Mouse (Mus musculus): ENCODE data around the gene Cdyl2.

Cdyl2 gene

DNA sequence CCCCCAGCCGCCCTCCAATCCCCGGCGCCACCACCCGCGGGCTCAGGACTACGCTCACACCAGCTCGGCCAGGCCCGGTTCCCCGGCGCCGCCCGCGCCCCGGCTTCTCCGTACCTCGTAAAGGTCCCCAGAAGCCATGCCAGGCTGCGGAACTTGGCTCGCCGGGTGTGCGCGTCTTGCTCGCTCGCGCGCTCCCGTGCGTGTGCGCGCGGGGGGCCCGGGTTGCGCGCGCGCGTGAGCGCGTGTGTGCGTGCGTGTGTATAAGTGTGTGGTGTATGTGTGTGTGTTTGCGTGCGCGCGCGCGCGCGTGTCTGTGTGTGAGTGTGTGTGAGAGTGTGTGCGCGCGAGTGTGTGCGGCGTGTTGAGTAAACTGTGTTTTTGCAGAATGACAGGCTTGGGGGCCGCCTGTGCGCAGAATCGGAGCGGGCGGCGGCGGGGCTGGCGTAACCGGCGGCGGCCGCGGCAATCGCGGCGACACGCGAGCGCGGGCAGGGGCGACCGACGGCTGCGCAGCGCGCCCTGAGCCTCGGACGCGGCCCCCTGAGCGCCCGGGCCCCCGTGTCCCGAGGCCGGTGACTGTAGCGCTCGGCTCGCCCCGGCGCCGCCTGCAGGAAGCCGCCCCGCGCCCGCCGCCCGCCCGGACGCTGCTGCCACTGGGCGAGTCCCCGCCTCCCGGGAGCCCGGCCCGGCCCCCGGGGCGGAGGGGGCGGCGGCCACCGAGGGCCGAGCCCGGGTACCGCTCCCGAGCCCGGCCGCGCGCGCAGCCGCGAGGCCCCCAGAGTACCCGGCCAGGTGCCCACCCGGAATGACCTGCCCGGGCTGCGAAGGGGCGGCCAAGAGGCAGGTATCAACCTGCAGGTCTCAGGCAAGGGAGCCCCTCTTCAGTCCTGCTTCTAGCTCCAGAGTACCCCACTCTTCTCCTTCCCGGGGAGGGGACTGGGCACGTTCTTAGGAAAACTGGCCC lies at the start of gene Cdyl2:
TSS of gene Cdyl2 (minus strand) at position 308 of the 964 bp plus-strand sequence.
- DNase-seq (ENCODE audit: low spot score in 2 of 2) = peak; percentile 66 to 73

DNA sequence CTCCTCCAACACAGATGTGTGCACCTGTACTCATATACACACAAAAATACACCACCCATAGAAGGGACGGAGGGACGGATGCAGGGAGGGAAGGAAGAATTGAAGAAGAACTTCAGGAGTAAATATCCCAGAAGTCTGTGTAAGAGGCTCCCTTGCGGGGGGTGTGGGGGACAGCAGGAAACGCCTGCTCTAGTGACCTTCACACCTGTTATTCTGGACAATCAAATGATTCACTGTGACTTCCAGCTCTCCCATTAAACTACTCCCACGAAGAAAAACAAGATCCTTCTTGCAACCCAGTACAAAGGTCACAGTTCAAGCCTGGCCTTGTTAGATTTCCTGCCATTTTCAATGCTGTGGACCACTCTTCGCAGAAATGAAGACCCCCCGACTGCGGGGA lies 47.8 kb upstream of the Cdyl2 start:
- no peak for DNase-seq (ENCODE audit: low spot score in 2 of 2)

DNA sequence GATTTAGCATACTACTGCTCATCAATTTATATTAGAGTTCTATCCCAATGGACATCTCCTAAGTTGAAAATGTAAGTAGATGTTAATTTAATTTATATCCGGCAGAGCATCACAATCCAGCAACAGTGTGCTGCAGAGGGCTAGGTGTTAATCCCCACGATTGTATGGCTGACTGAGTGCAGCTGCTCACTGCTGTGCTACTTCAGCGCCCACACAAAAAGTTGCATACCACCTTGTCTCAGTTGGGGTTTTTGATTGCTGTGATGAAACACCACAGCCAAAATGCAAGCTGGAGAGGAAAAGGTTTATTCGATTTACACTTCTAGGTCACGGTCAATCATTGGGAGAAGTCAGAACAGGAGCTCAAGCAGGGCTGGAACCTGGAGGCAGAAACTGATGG lies 41.4 kb upstream of the Cdyl2 start:
- DNase-seq (ENCODE audit: low spot score in 2 of 2) = no peak

DNA sequence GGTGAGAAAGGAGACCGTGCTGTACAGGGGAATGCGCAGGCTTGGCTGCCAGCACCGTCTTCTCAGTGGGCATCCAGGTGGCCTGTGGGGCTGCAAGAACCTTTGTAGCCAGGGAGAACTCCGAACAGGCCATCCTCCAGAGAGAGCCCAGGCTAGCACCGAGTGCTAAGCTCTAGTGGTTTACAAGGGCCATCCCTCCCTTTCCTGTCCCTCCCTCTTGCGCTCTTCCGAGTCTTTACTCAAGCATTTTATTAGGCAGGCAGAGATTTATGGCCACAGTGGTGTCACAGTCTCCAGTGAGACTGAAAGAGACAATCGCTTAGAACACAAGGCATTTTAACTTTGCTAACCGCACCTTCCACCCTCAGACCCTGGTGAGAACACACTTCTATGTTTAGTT lies 39.9 kb upstream of the Cdyl2 start:
- DNase-seq (ENCODE audit: low spot score in 2 of 2) = no peak

- no peak for DNase-seq (ENCODE audit: low spot score in 2 of 2)
Measured at GRCm38 (mm10) chr8:116771797-116772343, 39.1 kb upstream of the Cdyl2 start.

DNA sequence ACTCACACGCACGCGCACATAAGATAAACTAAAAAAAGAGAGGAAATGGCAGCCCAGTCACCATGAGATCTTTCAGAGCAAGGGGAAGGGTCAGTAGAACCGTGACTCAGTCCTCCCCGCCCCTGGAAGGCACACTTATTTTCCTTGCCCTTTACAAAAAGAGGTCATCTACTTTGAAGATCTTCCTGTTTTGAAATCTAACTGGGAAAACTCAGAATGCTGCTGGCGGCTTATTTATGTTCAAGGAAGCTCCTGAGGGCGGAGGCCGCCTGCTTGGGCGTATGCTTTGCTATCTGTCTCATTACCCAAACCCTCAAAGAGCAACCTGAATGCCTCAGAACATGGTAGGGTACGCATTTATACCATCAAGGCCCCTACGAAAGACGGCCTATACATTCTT lies 38.0 kb upstream of the Cdyl2 start:
- DNase-seq (ENCODE audit: low spot score in 2 of 2) = no peak

DNA sequence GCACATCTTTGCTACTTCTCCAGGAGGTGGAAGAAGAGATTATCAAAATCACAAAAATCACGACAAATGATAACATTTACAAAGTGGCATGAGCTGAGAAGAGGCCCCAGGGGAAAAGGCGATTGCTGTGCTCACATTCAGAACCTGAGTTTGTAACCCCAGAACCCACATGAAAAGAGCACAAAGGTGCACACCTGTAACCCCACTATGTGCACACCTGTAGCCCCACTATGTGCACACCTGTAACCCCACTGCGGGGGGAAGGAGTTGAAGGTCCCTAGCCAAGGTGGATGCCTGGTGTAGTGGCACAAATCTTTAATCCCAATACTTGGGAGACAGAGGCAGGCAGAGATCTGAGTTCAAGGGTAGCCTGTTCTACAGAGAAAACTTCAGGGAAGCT lies 23.4 kb upstream of the Cdyl2 start:
- DNase-seq (ENCODE audit: low spot score in 2 of 2) = no peak

- peak in 1 of 2 experiments; percentile 17 for DNase-seq (ENCODE audit: low spot score in 2 of 2)
Measured at GRCm38 (mm10) chr8:116755557-116755956, 22.8 kb upstream of the Cdyl2 start.

GRCm38 (mm10) chr8:116740726-116741125 lies 7.9 kb upstream of the Cdyl2 start:
- DNase-seq (ENCODE audit: low spot score in 2 of 2) = no peak

GRCm38 (mm10) chr8:116735306-116735705 lies 2.5 kb upstream of the Cdyl2 start:
- DNase-seq (ENCODE audit: low spot score in 2 of 2) = no peak

DNA sequence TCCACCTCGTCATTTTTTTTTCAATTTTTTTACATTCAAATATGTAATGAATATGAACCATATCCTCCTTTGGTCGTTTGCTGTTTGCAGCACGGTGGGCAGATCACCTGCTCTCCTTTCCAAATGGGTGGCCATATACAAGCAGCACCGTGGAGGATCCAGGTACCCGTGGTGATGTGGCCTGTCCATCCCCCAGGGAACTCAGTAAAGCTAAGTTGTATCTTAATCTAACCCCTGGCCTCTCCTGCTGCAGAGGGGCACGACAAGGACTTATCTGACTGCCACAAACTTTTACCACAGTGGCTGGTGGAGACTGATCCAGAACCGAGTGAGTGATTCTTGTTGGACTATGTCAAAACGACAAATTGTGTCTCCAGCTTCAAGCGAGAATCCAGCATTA lies 1.4 kb upstream of the Cdyl2 start:
- DNase-seq (ENCODE audit: low spot score in 2 of 2) = no peak

GRCm38 (mm10) chr8:116733648-116734014 lies 840 bp upstream of the Cdyl2 start:
- DNase-seq (ENCODE audit: low spot score in 2 of 2) = no peak

DNA sequence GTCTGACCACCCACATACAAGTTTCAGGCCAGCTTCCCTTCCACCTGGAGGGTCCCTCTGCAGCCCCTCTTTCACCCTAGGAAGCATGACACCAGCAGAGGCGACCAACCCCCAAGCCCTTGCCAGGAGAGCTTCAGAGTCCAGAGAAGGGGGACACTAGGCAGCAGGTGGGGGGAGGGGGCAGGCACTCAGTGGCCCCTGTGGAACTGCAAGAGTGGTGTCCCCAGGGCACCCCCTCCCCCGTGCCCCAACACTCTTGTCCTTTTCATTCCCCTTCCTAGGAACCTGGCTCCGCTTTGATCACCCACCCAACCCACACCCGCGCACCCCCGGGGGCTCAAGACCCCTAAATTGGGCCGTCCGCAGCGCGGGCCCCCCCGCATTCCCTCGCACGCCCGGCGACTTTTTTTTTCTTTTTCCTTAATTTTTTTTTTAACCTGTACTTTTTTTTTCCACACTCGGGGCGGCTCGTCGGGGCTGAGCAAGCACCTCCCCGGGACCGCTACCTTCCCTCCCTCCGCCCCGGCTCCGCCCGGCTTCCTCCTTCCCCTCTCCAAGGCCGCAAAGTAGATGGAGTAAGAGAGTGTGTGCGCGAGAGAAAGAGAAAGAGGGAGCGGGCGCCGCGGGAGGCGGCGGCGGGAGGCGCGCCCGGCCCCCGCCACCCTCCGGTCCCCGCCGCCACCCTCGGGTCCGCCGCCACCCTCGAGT lies 661 bp downstream of the Cdyl2 start:
- DNase-seq (ENCODE audit: low spot score in 2 of 2) = peak in 1 of 2 experiments; percentile 47

DNA sequence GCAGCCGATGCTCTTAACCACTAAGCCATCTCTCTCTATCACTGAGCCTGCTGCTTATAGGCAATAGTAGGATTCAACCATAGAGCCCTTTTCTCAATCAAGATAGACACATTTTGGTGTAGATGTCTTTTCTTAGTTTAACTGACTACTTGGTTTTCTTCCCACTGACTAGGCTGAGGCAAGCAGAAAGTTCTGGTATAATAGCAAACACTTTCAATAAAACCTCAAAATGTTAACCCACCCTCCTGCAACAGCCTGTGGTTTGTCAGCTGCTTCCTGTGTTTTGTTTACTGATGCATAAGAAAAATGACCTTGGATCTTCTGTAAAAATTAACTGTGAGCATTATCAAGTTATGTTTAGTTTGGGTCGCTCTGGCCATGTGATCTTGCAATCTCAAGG lies 11.3 kb downstream of the Cdyl2 start:
- no peak for DNase-seq (ENCODE audit: low spot score in 2 of 2)

DNA sequence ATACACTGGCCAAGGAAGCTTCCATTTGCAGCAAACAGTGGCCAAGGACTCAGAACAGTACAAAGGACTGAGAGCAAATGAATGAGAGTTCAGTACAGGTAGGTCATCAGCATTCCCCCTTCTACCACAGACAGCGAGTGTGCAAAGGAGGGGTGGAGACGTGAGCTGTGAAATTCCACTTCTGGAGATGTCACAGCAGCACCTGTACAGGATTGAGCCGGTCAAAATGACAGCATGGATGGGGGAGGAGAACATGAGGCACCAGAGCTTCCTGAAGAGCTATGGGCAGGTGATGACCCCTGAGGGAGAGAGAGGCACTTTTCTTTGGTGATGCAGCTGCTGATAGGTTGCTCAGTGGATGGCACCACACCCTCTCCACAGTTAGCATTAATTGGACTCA lies 25.3 kb downstream of the Cdyl2 start:
- no peak for DNase-seq (ENCODE audit: low spot score in 2 of 2)

DNA sequence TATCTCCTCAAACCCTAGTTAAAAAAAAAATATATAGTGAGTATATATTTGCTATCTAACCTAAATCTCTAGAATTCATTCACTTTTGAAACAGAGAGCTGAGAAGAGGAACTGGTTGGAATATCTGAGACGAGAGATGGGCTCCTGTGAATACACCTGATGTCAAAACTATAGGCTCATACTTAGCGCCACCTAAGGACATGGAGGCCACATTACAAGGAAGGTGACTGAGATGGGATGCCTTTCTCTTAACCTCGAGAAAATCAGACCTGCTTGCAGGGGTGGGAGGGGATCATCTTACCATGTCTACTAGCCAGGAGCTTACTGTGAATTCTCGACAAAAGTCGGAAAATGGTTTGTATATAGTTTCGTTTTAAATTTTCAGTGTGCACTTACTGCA lies 30.3 kb downstream of the Cdyl2 start:
- no peak for DNase-seq (ENCODE audit: low spot score in 2 of 2)

GRCm38 (mm10) chr8:116692931-116693330 lies 39.9 kb downstream of the Cdyl2 start:
- DNase-seq (ENCODE audit: low spot score in 2 of 2) = no peak

GRCm38 (mm10) chr8:116689741-116690140 lies 43.0 kb downstream of the Cdyl2 start:
- DNase-seq (ENCODE audit: low spot score in 2 of 2) = no peak

DNA sequence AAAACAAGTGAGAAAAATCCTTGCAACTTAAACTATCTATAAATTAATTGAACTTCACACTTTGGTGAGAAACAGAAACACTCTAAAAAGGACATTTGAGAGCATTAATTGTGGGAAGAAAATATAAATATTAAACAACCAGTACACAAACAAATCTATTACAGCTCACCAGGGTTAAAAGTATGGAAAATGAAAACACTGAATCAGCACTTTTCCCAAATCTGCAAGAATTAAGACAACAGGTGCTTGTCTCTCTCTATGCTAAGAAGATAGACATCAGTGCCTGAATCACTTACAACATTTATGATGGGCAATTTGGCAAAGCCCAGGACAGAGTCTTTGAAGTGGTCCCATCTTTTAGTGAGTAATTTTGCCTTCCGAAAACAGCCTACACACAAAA lies 56.6 kb downstream of the Cdyl2 start:
- no peak for DNase-seq (ENCODE audit: low spot score in 2 of 2)

DNA sequence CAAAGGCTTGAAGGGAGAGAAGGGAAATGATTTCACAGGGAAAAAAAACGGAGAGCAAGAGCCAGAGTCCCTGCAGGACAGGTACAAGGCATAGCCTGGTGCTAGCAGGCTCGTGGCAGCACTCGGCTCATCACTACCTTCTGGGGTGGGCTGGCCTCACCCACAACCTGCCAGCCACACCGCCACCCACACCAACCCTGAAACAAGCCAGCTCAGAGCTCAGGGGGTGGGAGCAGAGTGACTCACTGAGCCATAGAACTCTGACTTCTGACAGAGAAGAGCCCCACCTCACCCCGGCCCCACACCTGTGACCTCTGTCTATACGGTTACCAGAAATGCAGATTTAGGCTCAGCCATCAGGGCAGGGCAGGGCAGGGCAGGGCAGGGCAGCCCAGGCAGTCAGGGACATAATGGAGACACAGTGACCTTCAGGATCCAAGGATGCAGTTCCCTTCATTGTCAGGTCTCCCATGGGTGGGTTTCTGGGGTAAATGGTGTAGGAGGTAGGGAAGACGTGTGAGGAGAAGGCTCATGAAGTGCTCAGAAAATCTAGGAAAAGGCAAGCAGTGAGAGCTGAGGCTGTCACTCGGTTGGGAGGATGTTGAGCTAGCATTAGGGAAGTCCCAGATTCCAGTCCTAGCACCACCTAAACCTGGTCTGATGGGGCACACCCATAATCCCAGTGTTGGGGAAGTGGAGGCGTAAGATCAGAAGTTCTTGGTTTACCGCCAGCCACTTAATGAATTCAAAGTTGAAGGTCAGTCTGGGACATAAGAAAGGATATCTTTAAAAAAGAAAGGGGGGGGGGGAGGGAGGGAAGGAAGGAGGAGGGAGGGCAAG lies 58.6 kb downstream of the Cdyl2 start:
- DNase-seq (ENCODE audit: low spot score in 2 of 2) = no peak

DNA sequence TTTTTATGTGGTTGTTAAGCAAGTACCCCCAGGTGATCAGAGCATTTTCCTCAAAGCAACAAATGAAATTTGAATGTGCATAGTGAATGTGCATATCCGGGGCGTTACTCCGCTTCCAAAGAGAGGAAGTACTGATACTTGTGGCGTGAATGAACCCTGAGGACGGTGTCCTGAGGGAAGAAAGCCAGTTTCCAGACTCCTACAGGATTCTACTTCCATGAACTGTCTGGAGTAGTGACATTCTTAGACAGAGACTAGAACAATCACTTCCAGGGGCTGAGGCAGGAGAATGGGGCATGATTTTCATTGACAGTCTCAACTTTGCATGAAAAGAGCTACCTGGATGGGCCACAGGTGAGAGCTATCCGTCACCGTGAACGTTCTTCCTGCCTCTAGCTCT lies 59.3 kb downstream of the Cdyl2 start:
- DNase-seq (ENCODE audit: low spot score in 2 of 2) = no peak

- no peak for DNase-seq (ENCODE audit: low spot score in 2 of 2)
Measured at GRCm38 (mm10) chr8:116673052-116673451, 59.7 kb downstream of the Cdyl2 start.

Measured in urinary bladder, postnatal 36 days (tissue).